Mouse (Mus musculus) urinary bladder, postnatal 25 days (tissue): ENCODE measurements around the gene Traf3ip3.

ENCODE experiments used
- DNase-seq: peaks from one replicate; pipeline ENCODE4 v3.0.0; 2022; ENCODE audit warnings: low spot score

Gene Traf3ip3

GRCm38 (mm10) chr1:193205431-193205830, 3.9 kb upstream of the Traf3ip3 start:
- DNase-seq = no peak

- no peak for DNase-seq
Measured at GRCm38 (mm10) chr1:193203821-193204220, 2.3 kb upstream of the Traf3ip3 start.

GRCm38 (mm10) chr1:193200640-193201382, 692 bp downstream of the Traf3ip3 start:
- DNase-seq = no peak

- DNase-seq = no peak
Measured at GRCm38 (mm10) chr1:193198312-193198711, 3.2 kb downstream of the Traf3ip3 start.

- no peak for DNase-seq
Measured at GRCm38 (mm10) chr1:193197494-193198205, 3.9 kb downstream of the Traf3ip3 start.

GRCm38 (mm10) chr1:193195169-193195810, 6.2 kb downstream of the Traf3ip3 start:
- no peak for DNase-seq

- DNase-seq = no peak
Measured at GRCm38 (mm10) chr1:193194416-193195140, 6.9 kb downstream of the Traf3ip3 start.

- DNase-seq = no peak
Measured at GRCm38 (mm10) chr1:193191675-193192283, 9.7 kb downstream of the Traf3ip3 start.

GRCm38 (mm10) chr1:193189771-193190170, 11.7 kb downstream of the Traf3ip3 start:
- no peak for DNase-seq

- no peak for DNase-seq
Measured at GRCm38 (mm10) chr1:193189151-193189621, 12.3 kb downstream of the Traf3ip3 start.

GRCm38 (mm10) chr1:193188257-193188656, 13.2 kb downstream of the Traf3ip3 start:
- DNase-seq = no peak

- no peak for DNase-seq
Measured at GRCm38 (mm10) chr1:193181104-193181503, 20.4 kb downstream of the Traf3ip3 start.

- DNase-seq = no peak
Measured at GRCm38 (mm10) chr1:193174143-193174733, 27.3 kb downstream of the Traf3ip3 start.

GRCm38 (mm10) chr1:193173810-193174129, 27.7 kb downstream of the Traf3ip3 start:
- DNase-seq = no peak

- peak; percentile 93 for DNase-seq
Measured at GRCm38 (mm10) chr1:193172991-193173809, 28.3 kb downstream of the Traf3ip3 start.

- DNase-seq = no peak
Measured at GRCm38 (mm10) chr1:193169856-193170255, 31.6 kb downstream of the Traf3ip3 start.

- no peak for DNase-seq
Measured at GRCm38 (mm10) chr1:193169228-193169627, 32.3 kb downstream of the Traf3ip3 start.

GRCm38 (mm10) chr1:193167746-193168145, 33.8 kb downstream of the Traf3ip3 start, which contains the start of gene A130010J15Rik:
Gene A130010J15Rik (plus strand): TSS chr1:193168046.
- DNase-seq = no peak

GRCm38 (mm10) chr1:193160317-193161032, 41.0 kb downstream of the Traf3ip3 start:
- DNase-seq = peak; percentile 33

- DNase-seq = no peak
Measured at GRCm38 (mm10) chr1:193159613-193160012, 41.9 kb downstream of the Traf3ip3 start.
